Mouse (Mus musculus): ENCODE data around the gene Pmm2. TPM values are rescaled to one million over a fixed set of nuclear protein-coding genes. Genes with fewer than 3 reads are reported as not detected.

The Pmm2 gene
- total RNA-seq, 1 experiment from 2014 or later: 74.6 TPM

DNA sequence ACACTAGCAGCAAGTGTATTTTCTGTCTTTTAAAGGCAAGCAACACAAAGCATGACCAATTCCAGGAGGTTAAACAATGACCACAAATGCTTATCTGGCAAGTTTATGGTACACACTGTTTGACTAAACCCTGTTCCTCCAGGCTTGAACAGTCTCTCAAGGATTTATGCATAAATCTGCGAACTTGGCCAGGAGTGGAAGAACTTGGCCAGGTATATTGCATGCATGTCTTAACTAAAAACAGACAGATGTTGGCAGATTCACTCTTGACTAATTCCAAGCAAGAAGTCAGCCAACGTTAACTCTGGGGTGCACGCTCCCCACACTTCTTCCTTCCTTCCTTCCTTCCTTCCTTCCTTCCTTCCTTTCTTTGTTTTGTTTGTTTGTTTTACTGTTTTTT lies 42.3 kb downstream of the Pmm2 start:
- DNase-seq: no peak

DNA sequence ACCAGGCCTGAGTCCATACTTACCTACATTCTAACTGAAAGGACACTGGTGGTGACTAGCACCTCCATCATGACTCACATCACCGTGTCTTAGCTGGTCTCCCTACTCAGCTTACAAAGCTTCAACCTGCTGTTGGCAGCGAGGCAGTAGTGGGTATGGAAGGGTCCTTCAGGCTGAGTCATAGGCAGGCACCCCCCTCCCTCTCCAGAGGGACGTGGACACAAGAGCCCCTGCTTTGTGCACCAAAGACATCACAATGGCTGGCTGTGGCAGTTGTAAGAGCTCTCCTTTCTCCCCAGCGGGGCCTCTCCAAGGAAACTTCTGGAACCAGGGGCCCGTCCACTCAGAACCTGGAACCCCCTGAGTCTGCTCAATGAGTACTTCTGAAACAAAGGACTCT lies 43.0 kb downstream of the Pmm2 start, which contains the start of gene Gm5767:
Gm5767 (plus strand) TSS at position 301 of the 400 bp plus-strand sequence.
- DNase-seq: no peak

DNA sequence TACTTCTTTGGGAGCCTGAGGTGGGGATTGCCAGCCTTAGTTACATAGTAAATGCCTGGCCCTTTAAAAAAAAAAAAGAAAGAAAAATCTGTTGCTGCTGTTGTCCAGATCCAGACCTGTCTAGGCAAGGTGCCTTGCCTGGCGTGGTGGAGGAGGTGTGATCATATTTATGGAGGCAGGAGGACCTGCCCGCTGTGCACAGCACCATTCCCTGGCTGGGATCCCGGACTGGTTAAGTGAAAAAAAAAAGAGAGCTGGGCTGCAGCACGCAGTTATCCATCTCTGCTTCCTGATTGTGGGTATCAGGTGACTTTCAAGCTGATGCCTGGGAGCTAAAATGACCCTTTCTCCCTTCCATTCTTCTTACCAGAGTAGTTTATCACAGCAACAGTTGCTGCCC lies 47.6 kb downstream of the Pmm2 start:
- DNase-seq: no peak

DNA sequence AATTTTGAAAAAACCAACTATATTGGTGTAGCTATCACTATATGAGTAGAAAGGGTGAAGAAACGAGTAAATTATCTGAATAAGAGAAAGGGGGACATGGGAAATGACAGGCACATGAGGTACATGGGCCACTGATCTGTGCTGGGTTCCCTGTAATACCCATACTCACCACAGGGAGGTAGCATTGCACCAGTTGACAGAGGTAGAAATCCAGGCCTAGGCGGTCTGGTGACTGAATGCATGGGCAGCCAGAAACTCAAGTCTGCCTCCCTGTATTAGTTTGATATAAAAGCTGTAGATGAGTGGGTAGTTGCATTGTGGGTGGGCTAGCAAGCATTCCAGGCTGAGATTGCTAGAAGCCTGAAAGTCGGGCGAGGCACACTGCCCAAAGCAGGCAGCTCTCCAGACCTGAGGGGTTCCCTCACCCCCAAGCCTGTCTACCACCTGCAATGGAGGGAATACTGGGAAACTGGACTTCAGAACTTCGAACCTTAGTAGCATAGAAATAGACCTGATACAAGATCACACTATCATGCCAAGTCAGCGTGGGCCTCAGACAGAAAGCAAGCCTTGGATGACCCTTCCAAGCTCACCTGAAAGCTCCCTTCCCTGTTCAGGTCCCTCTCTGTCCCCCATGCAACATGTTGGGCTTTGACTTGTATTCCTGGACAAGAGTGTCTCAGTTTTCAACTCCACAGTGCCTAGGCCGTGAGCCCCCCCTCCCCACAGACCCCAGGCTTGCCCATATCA lies 48.8 kb downstream of the Pmm2 start:
- peak; percentile 87 for DNase-seq

DNA sequence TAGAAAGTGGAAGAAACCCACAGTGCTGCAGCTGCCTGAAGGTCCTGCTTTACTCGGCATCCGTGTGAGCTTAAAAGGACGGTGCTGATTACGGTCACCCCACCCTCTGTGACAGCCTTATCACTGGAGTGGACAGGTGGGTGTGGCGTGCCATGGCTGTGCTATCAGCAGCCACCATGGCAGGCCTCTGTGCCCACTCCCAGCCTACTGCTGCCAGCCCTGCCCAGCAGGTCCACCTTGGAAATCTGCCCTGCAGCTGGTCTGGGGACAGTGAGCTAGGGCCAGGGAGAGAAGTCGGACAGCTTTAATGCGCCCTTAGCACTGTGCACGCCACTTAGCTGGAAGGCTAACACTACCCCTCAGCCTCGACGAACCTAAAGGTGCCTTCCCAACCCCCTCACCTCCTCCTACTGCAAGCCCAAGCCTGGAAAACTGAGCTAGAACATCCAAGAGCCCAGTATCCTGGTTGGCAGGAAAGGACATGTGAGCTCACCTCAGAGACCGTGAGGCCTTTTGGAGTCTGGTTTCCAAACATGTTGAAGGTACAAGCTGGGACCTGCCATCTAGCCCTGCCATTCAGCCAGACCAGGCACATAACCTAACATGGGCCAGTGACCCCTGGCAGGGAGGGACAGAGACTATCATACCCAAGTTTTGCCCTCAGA lies 49.5 kb downstream of the Pmm2 start:
- no peak for DNase-seq

DNA sequence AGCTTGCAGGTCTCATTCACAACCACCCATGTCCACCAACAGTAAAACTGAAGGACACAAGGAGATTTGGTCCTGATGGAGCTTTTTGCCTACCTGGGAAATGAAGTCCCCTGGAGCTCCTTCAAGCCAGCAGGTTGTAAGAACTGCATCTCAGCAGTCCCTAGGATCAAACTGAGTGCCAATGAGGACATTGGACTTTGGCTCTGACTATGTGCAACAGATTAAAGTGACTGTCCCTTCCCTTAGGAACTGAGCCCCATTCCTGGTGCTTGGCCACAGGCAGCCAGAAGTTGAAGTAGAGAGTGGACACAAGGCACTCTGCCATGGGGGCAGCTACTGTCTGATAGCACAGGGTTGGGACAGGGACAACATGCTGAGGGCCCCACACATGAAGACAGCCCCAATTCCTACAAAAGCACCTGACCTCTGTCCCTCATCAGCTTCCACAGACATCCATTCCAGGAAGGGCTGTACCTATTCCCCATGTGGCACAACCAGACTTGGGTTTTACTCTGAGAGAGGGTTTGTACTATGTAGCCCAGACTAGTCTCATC lies 50.2 kb downstream of the Pmm2 start:
- DNase-seq: no peak

DNA sequence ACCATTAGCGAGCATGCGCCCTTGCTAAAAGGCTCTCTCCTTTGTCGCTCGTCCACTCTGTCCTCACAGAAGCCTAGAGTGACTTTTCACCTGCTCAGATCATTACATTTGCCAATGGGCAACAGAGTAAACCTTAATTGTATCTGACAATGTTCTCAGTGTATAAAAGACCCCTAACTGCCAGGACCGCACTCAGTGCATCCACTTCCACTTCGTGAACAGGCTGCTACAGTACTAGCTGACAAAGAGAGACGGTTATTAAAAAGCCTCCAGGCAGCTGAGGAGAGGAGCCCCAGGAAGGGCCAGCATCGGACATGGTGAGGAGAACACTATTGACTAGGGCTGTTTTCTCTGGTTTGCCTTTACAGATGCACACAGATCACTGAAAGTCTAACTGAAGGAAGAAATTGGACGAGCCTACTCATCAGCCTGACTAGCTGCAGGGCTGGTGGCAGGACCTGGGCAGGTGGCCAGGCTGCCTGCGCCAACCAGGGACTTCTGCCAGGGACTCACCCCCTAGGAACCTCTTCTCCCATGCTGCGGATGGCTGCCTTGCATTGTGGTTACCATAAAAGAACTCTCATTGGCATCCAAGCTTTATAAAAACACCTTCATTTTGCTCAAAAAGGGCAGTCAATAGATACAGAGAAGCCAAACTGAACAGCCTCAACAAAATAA lies 52.6 kb downstream of the Pmm2 start:
- peak; percentile 67 for DNase-seq

DNA sequence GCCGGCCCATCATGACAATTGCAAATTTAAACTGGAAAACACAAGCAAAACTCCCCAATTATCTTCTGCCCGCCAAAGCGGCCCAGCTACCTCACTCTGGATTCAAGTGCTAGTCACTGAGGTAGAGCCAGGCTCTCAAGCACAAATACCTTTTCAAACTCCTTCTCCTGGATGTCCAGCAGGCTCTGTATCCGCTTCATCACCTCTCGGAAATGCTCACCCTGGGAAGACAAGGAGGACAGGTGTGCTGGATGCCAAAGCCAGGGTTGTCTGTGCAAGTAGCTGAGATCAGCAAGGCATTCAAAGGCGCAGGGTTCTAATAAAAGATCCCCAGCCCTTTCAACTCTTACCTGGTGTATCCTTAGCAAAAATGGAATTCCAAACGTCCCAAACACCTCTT lies 53.7 kb downstream of the Pmm2 start:
- DNase-seq: no peak

DNA sequence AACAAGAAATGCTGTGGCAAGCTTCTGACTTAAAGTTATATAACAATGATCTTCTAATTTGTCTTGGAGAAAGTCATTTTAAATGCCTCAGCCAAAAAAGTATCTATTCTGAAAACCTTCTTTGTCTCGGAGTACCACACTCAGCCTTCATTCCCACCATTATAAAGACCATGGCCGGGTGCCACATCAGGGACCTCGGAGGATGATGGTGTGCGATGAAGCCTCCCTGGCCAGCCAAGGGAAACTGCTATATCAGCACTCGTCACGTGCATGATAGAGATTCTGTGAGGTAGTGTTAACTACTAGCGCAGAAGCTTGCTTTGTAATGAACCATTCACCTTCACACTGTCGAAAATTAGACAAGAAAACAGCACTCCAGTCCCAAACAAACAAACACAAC lies 62.1 kb downstream of the Pmm2 start:
- no peak for DNase-seq

DNA sequence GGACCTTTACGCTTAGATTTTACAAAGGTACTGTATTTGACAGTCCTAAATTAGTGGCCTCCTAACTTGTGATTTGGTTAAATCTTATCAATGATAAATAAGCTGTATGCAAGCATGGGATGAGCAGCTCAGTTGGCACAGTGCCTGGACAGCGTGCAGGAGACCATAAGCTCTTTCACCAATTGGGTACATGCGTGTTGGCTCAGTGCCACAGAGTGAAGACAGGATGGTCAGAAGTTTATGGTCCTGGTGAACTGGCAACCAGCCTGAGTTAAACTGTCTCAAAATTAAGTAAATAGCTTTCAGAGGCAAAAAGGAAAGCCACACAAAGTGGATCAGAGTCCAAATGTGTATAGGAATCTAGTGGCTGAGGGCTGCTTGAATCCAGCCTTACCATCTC lies 63.1 kb downstream of the Pmm2 start:
- no peak for DNase-seq

DNA sequence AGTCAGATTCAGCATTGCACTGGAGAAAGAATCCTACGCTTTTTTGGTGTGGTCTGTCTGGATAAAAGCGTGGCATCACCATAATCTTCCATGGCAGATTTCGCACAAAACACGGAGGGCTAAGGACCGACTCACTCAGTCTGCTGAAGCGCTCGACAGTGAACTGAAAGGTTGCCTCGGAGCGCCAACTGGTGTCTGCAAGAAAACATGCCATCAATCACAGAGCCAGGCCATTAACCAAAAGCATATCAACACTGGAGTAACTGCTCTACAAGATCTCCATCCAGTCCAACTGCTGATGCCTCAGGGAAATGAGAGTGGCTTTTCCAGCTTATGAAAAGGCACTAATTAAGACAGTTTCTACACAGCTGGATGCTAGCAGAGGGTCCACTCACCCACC lies 74.5 kb downstream of the Pmm2 start:
- no peak for DNase-seq

Small RNAs within 50 kb of the gene (microRNA-seq; reads per million reads assigned to microRNA genes)
- gene Gm22137: 0 reads per million in 2 experiments

Other genes starting within 250 kb of the Pmm2 start
- 0.26 TPM in 1 of 2 replicates, not detected in the other for gene Tmem114, start 212.5 kb upstream of the Pmm2 start, total RNA-seq (2021)
- 18.8 and 21.0 TPM in 2 replicates for gene Mettl22, start 166.9 kb upstream of the Pmm2 start, total RNA-seq (2021)
- gene Abat, start 124.2 kb upstream of the Pmm2 start, total RNA-seq (2021): 27.5 and 49.6 TPM in 2 replicates
- 22.9 and 23.8 TPM in 2 replicates for gene Tmem186, start within 50 bp of the Pmm2 start, total RNA-seq (2021)
- gene Carhsp1, start 34.5 kb downstream of the Pmm2 start, total RNA-seq (2021): 74.9 and 85.9 TPM in 2 replicates
- not detected in 2 replicates for gene Gm5767, start 43.1 kb downstream of the Pmm2 start, total RNA-seq (2021)
- 104 and 117 TPM in 2 replicates for gene Usp7, start 154.6 kb downstream of the Pmm2 start, total RNA-seq (2021)
- 67.6 and 73.0 TPM in 2 replicates for gene 1810013L24Rik, start 192.4 kb downstream of the Pmm2 start, total RNA-seq (2021)